Mouse (Mus musculus): ENCODE measurements at regions not wholly inside any gene's neighbourhood (a gene's known extent, or its start where the extent isn't known, plus 50 kb on each side); places are given as distances from the start of the nearest gene placed in this dataset.

GRCm38 (mm10) chr10:98720256-98721005, 193.8 kb upstream of the Atp2b1 start:
- TF ChIP-seq EP300 (IDR thresholded peaks at IDR 0.05; ENCODE audit: low read depth) = no peak
- TF ChIP-seq CTCF (IDR thresholded peaks at IDR 0.05; ENCODE audit: low read depth) = no peak

Data from heart, postnatal 0 days (tissue).